Mouse (Mus musculus) embryonic facial prominence, embryonic 10.5 days (tissue): ENCODE measurements around the gene Rps8. TPM values are rescaled to one million over a fixed set of nuclear protein-coding genes. Genes with fewer than 3 reads are reported as not detected.

Experiments used
- microRNA-seq: library from miRNA; unstranded; fragments of <30 nt; microRNA quantifications from one replicate; pipeline ENCODE4, GENCODE M21; 2017
- polyA plus RNA-seq: library from polyadenylated mRNA; unstranded; fragments of >200 nt; fragmentation: Nextera tagmentation; extraction: Ambion mirVana; gene quantifications from 2 replicates; pipeline ENCODE4 v1.2.1, GENCODE M21; 2016

The Rps8 gene
- polyA plus RNA-seq, 1 experiment from 2014 or later: 897 TPM

Small RNAs within 50 kb of the gene (microRNA-seq; reads per million reads assigned to microRNA genes)
- gene Gm22398: not detected

Other genes starting within 250 kb of the Rps8 start
- gene Urod, start 161.8 kb downstream of the Rps8 start, polyA plus RNA-seq: 111 and 113 TPM in 2 replicates
- 9.6 and 10.1 TPM in 2 replicates for gene Hectd3, start 160.9 kb downstream of the Rps8 start, polyA plus RNA-seq
- 63.3 and 63.4 TPM in 2 replicates for gene Eif2b3, start 136.8 kb downstream of the Rps8 start, polyA plus RNA-seq
- 9.2 and 10.4 TPM in 2 replicates for gene Ptch2, start 60.2 kb downstream of the Rps8 start, polyA plus RNA-seq
- gene Btbd19, start 30.5 kb downstream of the Rps8 start, polyA plus RNA-seq: 3.6 and 4.0 TPM in 2 replicates
- gene Tctex1d4, start 29.4 kb downstream of the Rps8 start, polyA plus RNA-seq: not detected in 2 replicates
- gene Plk3, start 22.3 kb downstream of the Rps8 start, polyA plus RNA-seq: 7.9 and 15.1 TPM in 2 replicates
- gene Kif2c, start 26.4 kb upstream of the Rps8 start, polyA plus RNA-seq: 115 and 119 TPM in 2 replicates
- gene Tmem53, start 95.7 kb upstream of the Rps8 start, polyA plus RNA-seq: 10.8 and 11.6 TPM in 2 replicates
- gene Armh1, start 95.9 kb upstream of the Rps8 start, polyA plus RNA-seq: 0.26 TPM in 2 replicates